Mouse (Mus musculus): ENCODE data around the gene Gm7929. TPM values are rescaled to one million over a fixed set of nuclear protein-coding genes. Genes with fewer than 3 reads are reported as not detected.
"Not testable (repeated sequence)": the region's sequence is repeated elsewhere in the genome, so short reads cannot be mapped to it uniquely, and the experiment has no call there.

Gm7929 gene
- total RNA-seq (2021), result not detected
- long read RNA-seq, experiment 1, result 0 reads
- long read RNA-seq, experiment 2, result 0 reads

GRCm38 (mm10) chr14:41750514-41750913, at the start of gene Gm7929:
Gm7929 (minus strand) TSS chr14:41750614.
- DNase-seq (ENCODE audit: low spot score), result not testable (repeated sequence)

- not testable (repeated sequence) for DNase-seq (ENCODE audit: low spot score)
These were observed 21.9 kb upstream of the Gm7929 start, which contains the start of gene Gm47189 for GRCm38 (mm10) chr14:41772341-41772740. Gm47189 (minus strand) TSS chr14:41772441.

GRCm38 (mm10) chr14:41755931-41756330, 5.5 kb upstream of the Gm7929 start:
- peak; percentile 8 for DNase-seq (ENCODE audit: low spot score)

- DNase-seq (ENCODE audit: low spot score), result not testable (repeated sequence)
These were observed 27.0 kb downstream of the Gm7929 start for GRCm38 (mm10) chr14:41723437-41723836.

GRCm38 (mm10) chr14:41717180-41717579, 33.2 kb downstream of the Gm7929 start:
- not testable (repeated sequence) for DNase-seq (ENCODE audit: low spot score)

- DNase-seq (ENCODE audit: low spot score), result not testable (repeated sequence)
These were observed 48.6 kb downstream of the Gm7929 start, which contains the start of gene Gm8068 for GRCm38 (mm10) chr14:41701785-41702184. Gm8068 (minus strand) TSS chr14:41701885.

Other genes with a start within 250 kb of the Gm7929 start
- not detected for gene Gm7970, start 195.0 kb downstream of the Gm7929 start, total RNA-seq (2021)
- not detected for gene 1700049E17Rik2, start 177.4 kb downstream of the Gm7929 start, total RNA-seq (2021)
- not detected for gene Gm3072, start 126.0 kb downstream of the Gm7929 start, total RNA-seq (2021)
- not detected for gene Gm3676, start 104.1 kb downstream of the Gm7929 start, total RNA-seq (2021)
- not detected for gene Gm8068, start 48.7 kb downstream of the Gm7929 start, total RNA-seq (2021)
- not detected for gene Gm47189, start 21.8 kb upstream of the Gm7929 start, total RNA-seq (2021)
- gene Gm7980, start 156.7 kb upstream of the Gm7929 start, total RNA-seq (2021), result not detected
- gene 1700049E17Rik1, start 174.3 kb upstream of the Gm7929 start, total RNA-seq (2021), result not detected
- not detected for gene 1700024B05Rik, start 193.4 kb upstream of the Gm7929 start, total RNA-seq (2021)
- gene Gm6401, start 217.3 kb upstream of the Gm7929 start, total RNA-seq (2021), result not detected
- not detected for gene Gm3543, start 232.7 kb upstream of the Gm7929 start, total RNA-seq (2021)